Mouse (Mus musculus) embryonic fibroblast, embryonic 13.5 days (primary cell): ENCODE measurements at regions not wholly inside any gene's neighbourhood (a gene's known extent, or its start where the extent isn't known, plus 50 kb on each side); places are given as distances from the start of the nearest gene placed in this dataset.

Experiments used
- H3K27ac ChIP-seq: 2 replicates; pipeline ENCODE4 v1.5.1; 2012; ENCODE audit warnings: low read length, control low read depth, inconsistent platforms; ENCODE audit not compliant: insufficient read depth
- H3K4me1 ChIP-seq: 2 replicates; pipeline ENCODE4 v1.6.1; 2011; ENCODE audit warnings: low read length; ENCODE audit not compliant: control insufficient read depth, insufficient read depth
- H3K4me3 ChIP-seq: 2 replicates; pipeline ENCODE4 v1.5.1; 2011; ENCODE audit warnings: mild to moderate bottlenecking, control low read depth, low read length; ENCODE audit not compliant: insufficient read depth
- CTCF ChIP-seq: IDR thresholded peaks from 2 replicates; pipeline ENCODE4 v1.5.1; 2011; ENCODE audit warnings: mild to moderate bottlenecking, control low read depth, low read length, moderate library complexity, borderline replicate concordance; ENCODE audit not compliant: insufficient read depth
- POLR2A ChIP-seq: IDR thresholded peaks from 2 replicates; pipeline ENCODE4 v1.6.1; 2011; ENCODE audit warnings: low read depth, mild to moderate bottlenecking, control low read depth, low read length, moderate library complexity

DNA sequence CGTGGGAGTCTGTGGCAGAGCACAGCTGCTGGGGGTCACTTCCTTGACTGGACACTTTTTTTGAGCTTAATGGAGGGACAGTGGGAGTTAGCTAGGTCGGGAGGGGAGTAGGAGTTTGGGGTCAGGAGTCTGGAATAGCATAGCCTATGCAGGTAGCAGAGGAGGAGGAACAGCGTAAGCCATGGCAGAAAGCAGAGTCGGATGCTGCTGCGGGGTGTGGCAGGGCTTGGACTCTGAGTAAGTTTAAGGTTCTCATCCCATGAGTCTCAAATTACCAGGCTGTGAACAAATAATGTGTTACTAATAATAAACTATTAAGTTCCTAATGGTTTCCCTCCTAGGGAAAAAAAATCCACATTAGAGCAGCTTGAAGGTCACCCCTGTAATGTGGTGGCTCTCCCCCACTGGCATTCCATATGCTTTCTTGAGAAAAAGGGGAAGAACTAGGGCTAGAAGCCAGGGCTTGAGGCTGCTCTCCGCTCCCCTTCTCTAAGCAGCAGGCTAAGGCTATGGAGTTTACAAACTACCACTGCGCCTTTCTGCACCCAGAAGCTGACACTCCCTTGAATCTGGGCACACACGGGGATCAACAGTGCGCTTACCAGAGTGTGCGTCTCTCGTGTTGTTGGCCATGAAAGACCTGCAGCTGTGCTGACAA is 213.4 kb upstream of the Pgrmc2 start:
- H3K4me3 ChIP-seq = no peak overlapping the region
- TF ChIP-seq CTCF (no peak), POLR2A (no peak)
- H3K27ac ChIP-seq = peak overlapping the region; percentile 72
- H3K4me1 ChIP-seq = peaks cover 9% of the 10 kb centered on the region

DNA sequence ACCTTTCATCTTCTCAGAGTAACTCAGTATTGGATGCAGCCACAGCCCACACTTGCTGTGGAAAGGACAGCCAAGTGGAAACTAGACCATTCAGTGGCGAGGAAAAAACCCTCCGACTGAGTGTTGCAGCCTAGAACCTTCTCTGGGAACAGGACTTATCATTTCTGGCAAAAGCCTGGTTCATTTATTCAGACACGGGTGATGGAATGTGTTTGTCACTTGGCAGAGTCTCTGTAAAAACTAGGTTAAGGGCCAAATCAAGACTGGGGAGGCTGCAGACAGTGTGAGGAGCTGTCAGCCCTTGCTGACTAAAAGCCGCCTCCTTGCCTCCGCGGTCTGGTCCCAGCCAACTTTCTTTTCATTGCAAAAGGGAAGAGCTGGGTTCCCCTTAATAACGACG is 212.3 kb upstream of the Pgrmc2 start:
- Histone ChIP-seq H3K4me1 (peaks cover 16% of the 10 kb centered on the region), H3K4me3 (no peak overlapping the region)
- TF ChIP-seq POLR2A (no peak), CTCF (no peak)

DNA sequence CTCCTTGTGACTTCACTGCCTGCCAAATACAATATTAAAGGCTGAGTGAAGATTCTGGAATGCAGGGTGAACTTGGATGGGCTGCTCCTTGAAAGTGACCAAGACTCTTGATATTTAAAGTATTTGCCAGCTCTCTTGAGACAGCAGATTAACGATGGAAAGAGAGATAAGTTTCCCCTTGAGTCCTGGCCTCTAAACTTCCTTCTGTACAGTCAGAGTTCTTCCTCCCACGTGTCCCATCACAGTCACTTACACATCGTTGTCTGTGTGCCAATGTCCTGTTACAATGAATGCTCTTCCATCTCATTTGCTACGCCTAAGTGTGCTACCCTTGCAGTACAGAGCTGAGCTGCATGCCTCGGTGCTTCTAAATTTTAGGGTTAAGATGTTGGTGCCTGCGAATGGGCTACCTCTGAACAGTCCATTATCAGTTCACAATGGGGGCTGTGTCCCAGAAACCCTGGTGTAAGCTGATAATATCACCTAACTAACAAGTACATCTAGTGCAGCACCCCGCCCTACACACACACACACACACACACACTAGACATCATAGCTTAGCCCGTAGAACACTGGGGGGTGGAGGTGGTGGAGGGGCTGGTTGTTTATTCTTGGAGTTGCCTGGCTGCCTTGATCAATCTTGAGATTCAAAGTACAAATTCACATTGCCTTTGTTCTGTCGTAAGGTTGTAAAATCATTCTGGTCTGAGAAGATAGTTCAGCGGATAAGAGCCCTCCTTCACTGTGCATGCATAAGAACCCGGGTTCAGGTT is 207.9 kb upstream of the Pgrmc2 start:
- TF ChIP-seq POLR2A (no peak), CTCF (no peak)
- no peak overlapping the region for H3K4me3 ChIP-seq
- H3K4me1 ChIP-seq = peaks cover 19% of the 10 kb centered on the region
- peak overlapping the region; percentile 95 for H3K27ac ChIP-seq

More for the DNA sequence above, 212.3 kb upstream of the Pgrmc2 start:
- H3K27ac ChIP-seq = peak overlapping the region; percentile 95

DNA sequence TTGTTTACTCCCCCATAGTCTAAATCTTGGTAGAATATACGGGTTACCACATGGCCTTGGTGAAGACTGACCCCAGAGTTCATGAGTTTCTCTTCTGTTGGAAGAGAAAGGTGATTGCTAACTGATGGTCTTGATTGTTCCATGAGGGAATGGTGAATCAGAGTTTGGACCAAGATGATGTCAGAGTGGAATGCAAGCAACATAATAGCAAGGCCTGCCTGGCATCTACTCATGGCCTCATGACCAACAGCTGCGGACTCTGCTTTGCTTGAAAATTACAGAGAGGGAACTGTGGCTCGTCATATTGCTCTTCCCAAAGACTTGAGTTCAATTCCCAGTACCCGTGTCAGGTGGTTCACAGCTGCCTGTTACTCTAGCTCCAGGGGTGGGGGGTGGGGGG is 205.9 kb upstream of the Pgrmc2 start:
- peak overlapping the region; percentile 76 for H3K27ac ChIP-seq
- TF ChIP-seq CTCF (no peak), POLR2A (no peak)
- H3K4me1 ChIP-seq = peaks cover 24% of the 10 kb centered on the region
- H3K4me3 ChIP-seq = no peak overlapping the region

DNA sequence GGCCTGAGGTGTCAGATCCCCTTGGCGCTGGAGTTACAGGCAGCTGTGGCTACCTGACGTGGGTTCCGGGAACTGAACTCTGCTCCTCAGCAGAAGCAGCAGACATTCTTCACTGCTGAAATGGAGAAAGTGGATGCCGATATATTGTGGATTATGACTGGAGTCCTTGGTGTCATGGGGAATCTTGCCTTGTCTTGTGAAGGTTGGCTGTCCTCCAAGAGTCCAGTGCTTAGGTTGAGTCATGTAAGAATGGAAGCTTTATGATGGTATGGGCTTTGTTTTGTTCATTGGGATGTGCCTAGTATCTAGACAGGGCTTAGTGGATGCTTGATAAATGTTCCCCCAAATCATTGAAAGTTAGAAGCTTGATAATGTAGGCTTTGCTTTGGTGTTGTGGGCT is 205.2 kb upstream of the Pgrmc2 start:
- Histone ChIP-seq H3K4me3 (no peak overlapping the region), H3K4me1 (peaks cover 24% of the 10 kb centered on the region), H3K27ac (peak overlapping the region; percentile 76)
- no peak for TF ChIP-seq CTCF
- TF ChIP-seq POLR2A = no peak

DNA sequence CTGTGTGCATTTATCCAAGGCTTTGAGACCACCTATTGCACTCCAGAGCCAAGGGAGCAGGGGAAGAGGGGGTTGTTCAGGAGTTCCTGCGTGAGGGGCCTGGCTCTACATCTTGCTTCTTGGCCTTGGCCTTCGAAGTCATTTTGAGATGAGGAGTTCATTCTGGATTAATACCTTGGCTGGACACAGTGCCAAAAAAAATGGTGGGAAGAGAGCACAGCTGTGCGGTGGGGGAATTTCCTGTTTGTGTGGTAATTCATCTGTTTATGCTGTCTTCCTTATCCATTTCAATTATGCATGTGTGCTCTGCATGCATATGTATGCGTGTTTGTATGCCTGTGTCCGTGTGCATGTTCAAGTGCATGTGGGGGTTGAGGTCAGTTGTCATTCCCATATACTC is 202.5 kb upstream of the Pgrmc2 start:
- Histone ChIP-seq H3K4me1 (peaks cover 25% of the 10 kb centered on the region), H3K4me3 (no peak overlapping the region), H3K27ac (peak overlapping the region; percentile 93)
- TF ChIP-seq CTCF (no peak), POLR2A (no peak)

DNA sequence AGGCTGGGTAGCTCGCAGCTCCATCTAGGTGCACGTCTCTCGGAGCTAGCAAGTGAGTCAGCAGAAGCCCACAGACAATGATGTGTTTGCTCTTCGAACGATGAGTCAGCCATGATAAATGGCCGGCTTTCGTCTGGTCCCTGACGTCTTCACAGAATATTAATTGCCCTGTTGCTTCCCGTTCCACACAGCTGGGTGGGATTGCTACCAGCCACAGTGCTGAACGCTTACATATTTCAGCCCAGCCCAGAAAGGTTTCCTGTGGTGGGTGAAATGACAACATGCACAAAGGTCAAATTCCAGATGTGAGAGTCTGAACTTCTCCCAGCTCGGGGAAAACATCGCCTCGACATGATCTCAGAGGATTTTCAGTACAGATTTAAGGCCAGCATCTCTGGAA is 202.1 kb upstream of the Pgrmc2 start:
- Histone ChIP-seq H3K4me1 (peaks cover 23% of the 10 kb centered on the region), H3K27ac (peak overlapping the region; percentile 93), H3K4me3 (no peak overlapping the region)
- TF ChIP-seq POLR2A = no peak
- peak; percentile 2; the same call in 1 of the 2 replicates for TF ChIP-seq CTCF

DNA sequence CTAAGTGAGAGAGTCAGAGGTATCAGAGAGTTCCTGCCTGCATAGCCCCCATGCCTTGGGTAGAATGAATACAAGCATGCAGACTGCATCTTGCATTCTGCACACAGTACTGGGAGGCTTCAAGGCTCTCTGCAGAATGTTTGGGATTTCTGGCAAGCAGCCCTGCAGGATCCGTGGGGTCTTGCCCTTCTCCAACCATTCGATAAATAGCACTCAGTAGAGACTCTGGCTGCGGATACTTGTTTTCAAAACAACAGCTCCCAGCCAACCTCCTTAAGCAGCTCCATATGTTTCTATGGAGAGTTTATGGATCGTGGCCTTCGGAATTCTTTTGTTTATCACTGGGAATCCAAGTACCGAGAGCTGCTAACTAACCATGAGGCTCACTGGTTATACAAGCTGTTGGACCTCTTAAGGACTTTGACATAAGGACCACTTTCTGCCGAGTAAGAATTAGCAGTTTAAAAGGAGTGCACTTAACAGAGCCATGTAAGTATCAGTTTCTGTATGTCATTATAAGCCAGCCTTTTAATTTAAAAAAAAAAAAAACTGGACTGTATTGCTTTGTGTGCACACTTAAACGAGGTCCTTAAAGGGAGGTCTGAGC is 199.7 kb upstream of the Pgrmc2 start:
- TF ChIP-seq CTCF (no peak), POLR2A (no peak)
- H3K4me3 ChIP-seq = no peak overlapping the region
- peaks cover 23% of the 10 kb centered on the region for H3K4me1 ChIP-seq
- H3K27ac ChIP-seq = no peak overlapping the region

DNA sequence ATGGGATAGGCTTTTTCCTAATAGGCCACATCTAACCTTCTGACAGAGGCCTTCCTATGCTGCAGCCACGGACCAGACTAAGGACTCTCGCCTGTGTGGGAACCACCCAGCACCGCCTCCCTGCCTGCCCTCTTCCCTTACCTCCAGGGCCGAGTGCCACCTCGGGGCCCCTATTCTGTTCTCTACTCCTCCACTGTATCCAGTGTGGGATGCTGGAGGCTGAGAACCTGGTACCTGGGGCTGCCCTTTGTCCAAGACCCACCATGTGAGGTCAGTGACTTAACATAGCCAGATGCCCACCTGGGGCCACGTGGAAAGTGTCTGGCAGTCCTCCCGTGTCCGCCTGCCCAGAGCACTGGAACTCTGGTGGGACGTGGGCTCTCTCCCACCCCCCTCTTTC is 193.2 kb upstream of the Pgrmc2 start:
- Histone ChIP-seq H3K4me3 (no peak overlapping the region), H3K4me1 (no peaks in the 10 kb centered on the region), H3K27ac (no peak overlapping the region)
- TF ChIP-seq POLR2A = no peak
- TF ChIP-seq CTCF = no peak

DNA sequence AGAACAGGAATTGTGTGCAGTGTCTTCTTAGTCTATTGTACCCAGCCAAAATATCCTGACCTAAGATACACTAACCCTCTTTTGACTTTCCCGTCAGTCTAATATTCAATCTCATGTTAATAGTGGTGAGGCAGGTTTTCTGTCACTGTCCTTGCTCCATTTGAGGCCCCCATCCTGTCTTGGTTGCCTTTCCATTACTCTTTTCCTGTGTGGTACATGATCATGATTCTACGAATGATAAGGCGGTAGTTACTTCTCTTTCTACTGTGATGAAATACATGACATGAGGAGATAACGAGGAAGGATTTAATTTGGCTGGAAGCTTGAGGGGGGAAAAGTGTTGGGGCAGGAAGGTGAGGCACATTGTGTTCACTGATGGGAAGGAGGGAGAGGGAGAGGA is 185.7 kb upstream of the Pgrmc2 start:
- Histone ChIP-seq H3K4me1 (no peaks in the 10 kb centered on the region), H3K4me3 (no peak overlapping the region), H3K27ac (no peak overlapping the region)
- TF ChIP-seq CTCF (no peak), POLR2A (no peak)
